Mouse (Mus musculus) thymus, adult 2 months (tissue): ENCODE measurements around the gene Man2b1. TPM values are rescaled to one million over a fixed set of nuclear protein-coding genes. Genes with fewer than 3 reads are reported as not detected.
"Not testable (repeated sequence)": the region's sequence is repeated elsewhere in the genome, so short reads cannot be mapped to it uniquely, and the experiment has no call there.

ENCODE experiments used
- DNase-seq: peaks from one replicate; pipeline ENCODE4 v3.0.0; 2021
- H3K27ac ChIP-seq: fragments of 200-500 bp; 2 replicates; pipeline ENCODE4 v1.5.1; 2012; ENCODE audit warnings: low read length, control low read depth; ENCODE audit not compliant: control insufficient read depth, insufficient read depth
- H3K27me3 ChIP-seq: fragments of 200-500 bp; 2 replicates; pipeline ENCODE4 v1.6.1; 2012; ENCODE audit warnings: mild to moderate bottlenecking, low read length, moderate library complexity, mixed read lengths; ENCODE audit not compliant: control insufficient read depth, insufficient read depth
- H3K36me3 ChIP-seq: fragments of 200-500 bp; 2 replicates; pipeline ENCODE4 v1.6.1; 2012; ENCODE audit warnings: mild to moderate bottlenecking, low read length, moderate library complexity; ENCODE audit not compliant: control insufficient read depth, insufficient read depth
- H3K4me1 ChIP-seq: fragments of 200-500 bp; replicated peaks from 2 replicates; pipeline ENCODE4 v1.6.1; 2012; ENCODE audit warnings: low read length; ENCODE audit not compliant: control insufficient read depth, insufficient read depth
- H3K4me3 ChIP-seq: fragments of 200-500 bp; 2 replicates; pipeline ENCODE4 v1.5.1; 2012; ENCODE audit warnings: mild to moderate bottlenecking, low read length, control low read depth, moderate library complexity; ENCODE audit not compliant: control insufficient read depth, insufficient read depth
- CTCF ChIP-seq: fragments of 200-500 bp; IDR thresholded peaks from 2 replicates; pipeline ENCODE4 v1.5.1; 2012; ENCODE audit warnings: mild to moderate bottlenecking, control low read depth, low read length, moderate library complexity, borderline replicate concordance; ENCODE audit not compliant: control insufficient read depth, poor library complexity, insufficient read depth; ENCODE audit errors: extremely low read depth
- POLR2A ChIP-seq: fragments of 200-500 bp; IDR thresholded peaks from 2 replicates; pipeline ENCODE4 v1.6.1; 2012; ENCODE audit warnings: mild to moderate bottlenecking, low read length, control low read depth, moderate library complexity; ENCODE audit not compliant: control insufficient read depth, poor library complexity, insufficient read depth; ENCODE audit errors: extremely low read depth
- WGBS: fragments of 180-500 bp; shearing (Covaris S2); methylation state at CpG from one replicate; pipeline ENCODE4 v1.1.7; 2018; 5-methylcytosine and 5-hydroxymethylcytosine counted together
- polyA plus RNA-seq: library from polyadenylated mRNA; depleted of rRNA; stranded (reverse); fragments of >200 nt; gene quantifications from 2 replicates; pipeline ENCODE4 v1.2.3, GENCODE M21; 2012

Gene Man2b1
- polyA plus RNA-seq, 1 experiment = 210 TPM

DNA sequence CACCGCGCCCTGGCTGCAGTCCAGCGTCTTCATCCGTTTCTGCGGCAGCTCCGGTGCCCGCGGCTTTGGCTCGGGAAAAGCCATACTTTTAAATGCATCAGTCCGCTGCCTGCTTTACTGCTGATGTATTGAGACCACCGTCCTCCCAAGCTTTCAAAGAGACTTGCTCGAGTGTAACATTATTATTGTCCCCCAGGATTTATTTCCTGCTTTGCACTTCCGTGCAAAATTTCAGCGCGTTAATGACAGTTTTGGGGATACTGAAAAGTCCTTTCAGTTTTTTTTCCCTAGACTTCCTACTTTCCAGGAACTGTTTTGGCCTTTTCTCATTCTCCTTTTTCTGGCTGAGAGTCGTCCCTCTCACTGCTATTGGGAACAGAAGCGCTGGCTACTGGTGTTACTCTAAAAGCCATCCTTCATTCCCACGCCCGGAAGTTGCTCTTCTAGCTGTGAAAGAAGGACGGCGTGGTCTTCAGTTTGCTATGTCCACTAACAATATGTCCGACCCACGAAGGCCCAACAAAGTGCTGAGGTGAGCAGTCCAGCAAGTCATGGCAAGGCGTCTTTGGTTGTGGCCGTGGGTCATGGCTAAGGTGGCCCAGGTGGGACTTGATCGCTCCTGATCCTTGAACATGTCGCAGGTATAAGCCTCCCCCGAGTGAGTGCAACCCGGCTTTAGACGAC is 2.4 kb upstream of the Man2b1 start, which contains the start of gene Wdr83os:
TSS of gene Wdr83os (plus strand) at position 209 of the 684 bp plus-strand sequence.
- Histone ChIP-seq H3K27ac (peak within 1 kb of the TSS; percentile 68), H3K27me3 (no peaks in the 10 kb centered on the region), H3K4me1 (peaks cover 28% of the 10 kb centered on the region), H3K4me3 (peak within 1 kb of the TSS; percentile 98), H3K36me3 (0 out of 2 replicates have a peak, but pooled peaks cover 4% of the 10 kb centered on the region)
- no peak for TF ChIP-seq CTCF
- no peak for TF ChIP-seq POLR2A
- DNase-seq = peak; percentile 40
- under 1% methylated on average over 30 of the region's 30 CpGs for WGBS

GRCm38 (mm10) chr8:85081216-85081555 is 1.9 kb upstream of the Man2b1 start, which contains the start of gene Wdr83:
TSS of gene Wdr83 (minus strand) at chr8:85081306.
- peak; percentile 77 for DNase-seq
- Histone ChIP-seq H3K36me3 (peaks cover 6% of the 10 kb centered on the region; the same call in 1 of the 2 replicates), H3K27ac (peak within 1 kb of the TSS; percentile 68), H3K4me3 (peak within 1 kb of the TSS; percentile 98), H3K4me1 (peaks cover 28% of the 10 kb centered on the region), H3K27me3 (no peaks in the 10 kb centered on the region)
- TF ChIP-seq POLR2A = peak; percentile 46; the same call in 1 of the 2 replicates
- no peak for TF ChIP-seq CTCF
- WGBS = 1% methylated on average over 9 of the region's 9 CpGs

- Histone ChIP-seq H3K36me3 (peaks cover 12% of the 10 kb centered on the region), H3K4me1 (peaks cover 28% of the 10 kb centered on the region)
- H3K27me3 ChIP-seq, H3K27ac ChIP-seq, H3K4me3 ChIP-seq, DNase-seq: not testable (repeated sequence)
- 38% methylated on average over 4 of the region's 4 CpGs for WGBS
Observed at GRCm38 (mm10) chr8:85082169-85082568, 901 bp upstream of the Man2b1 start.

GRCm38 (mm10) chr8:85084633-85085032 is 1.6 kb downstream of the Man2b1 start:
- Histone ChIP-seq H3K27me3 (no peaks in the 10 kb centered on the region), H3K27ac (no peak overlapping the region), H3K36me3 (peaks cover 28% of the 10 kb centered on the region), H3K4me1 (peaks cover 25% of the 10 kb centered on the region), H3K4me3 (no peak overlapping the region)
- 48% methylated on average over 8 of the region's 8 CpGs for WGBS
- no peak for TF ChIP-seq POLR2A
- TF ChIP-seq CTCF = no peak
- DNase-seq = no peak

GRCm38 (mm10) chr8:85086238-85086637 is 3.2 kb downstream of the Man2b1 start:
- Histone ChIP-seq H3K27ac (no peak overlapping the region), H3K4me3 (no peak overlapping the region), H3K27me3 (no peaks in the 10 kb centered on the region), H3K4me1 (peaks cover 21% of the 10 kb centered on the region), H3K36me3 (peaks cover 35% of the 10 kb centered on the region)
- DNase-seq = no peak
- WGBS = 88% methylated on average over 3 of the region's 3 CpGs
- TF ChIP-seq CTCF (no peak), POLR2A (no peak)

DNA sequence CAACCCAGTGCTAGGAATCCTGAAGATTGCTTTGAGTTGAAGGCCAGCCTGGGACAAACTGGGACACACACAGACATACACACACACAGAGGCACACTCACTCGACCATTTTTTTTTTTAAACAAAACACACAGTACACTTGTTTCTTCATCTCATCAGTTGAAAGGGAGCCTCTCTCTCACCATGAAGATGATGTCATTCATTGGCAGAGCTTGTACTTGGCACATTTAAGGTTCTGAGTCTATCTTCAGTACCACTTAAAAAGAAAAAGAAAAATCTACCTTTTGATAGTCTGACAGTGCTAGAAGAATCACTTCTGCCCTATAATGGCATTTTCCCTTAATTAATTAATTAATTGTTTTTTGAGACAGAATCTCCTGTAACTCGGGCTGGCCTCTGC is 5.7 kb downstream of the Man2b1 start:
- no peak overlapping the region for H3K4me3 ChIP-seq
- H3K27me3 ChIP-seq = no peaks in the 10 kb centered on the region
- no peak overlapping the region for H3K27ac ChIP-seq
- peaks cover 7% of the 10 kb centered on the region for H3K4me1 ChIP-seq
- peaks cover 47% of the 10 kb centered on the region for H3K36me3 ChIP-seq
- TF ChIP-seq POLR2A (no peak), CTCF (no peak)
- 93% methylated on average over 2 of the region's 2 CpGs for WGBS
- no peak for DNase-seq

DNA sequence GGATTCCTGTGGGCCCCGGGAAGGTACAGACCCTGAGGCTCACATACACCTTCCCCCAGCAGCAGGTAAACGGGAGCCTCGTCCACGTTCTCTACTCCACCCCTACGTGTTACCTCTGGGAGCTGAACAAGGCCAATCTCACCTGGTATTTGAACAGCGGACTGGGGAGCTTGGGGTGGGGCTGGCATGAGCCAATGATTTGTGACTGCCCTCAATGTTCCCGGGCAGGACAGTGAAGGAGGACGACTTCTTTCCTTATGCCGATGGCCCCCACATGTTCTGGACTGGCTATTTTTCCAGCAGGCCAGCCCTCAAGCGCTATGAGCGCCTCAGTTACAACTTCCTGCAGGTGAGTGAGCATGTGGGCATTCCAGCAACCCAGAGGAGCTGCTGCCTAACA is 7.8 kb downstream of the Man2b1 start:
- Histone ChIP-seq H3K36me3 (peaks cover 57% of the 10 kb centered on the region), H3K4me3 (no peak overlapping the region), H3K27ac (no peak overlapping the region), H3K4me1 (no peaks in the 10 kb centered on the region), H3K27me3 (no peaks in the 10 kb centered on the region)
- WGBS = 95% methylated on average over 11 of the region's 11 CpGs
- DNase-seq = no peak
- no peak for TF ChIP-seq CTCF
- no peak for TF ChIP-seq POLR2A
